Mouse (Mus musculus): ENCODE results near the gene B4galnt2.
"Not testable (repeated sequence)": the region's sequence is repeated elsewhere in the genome, so short reads cannot be mapped to it uniquely, and the experiment has no call there.

B4galnt2 gene

DNA sequence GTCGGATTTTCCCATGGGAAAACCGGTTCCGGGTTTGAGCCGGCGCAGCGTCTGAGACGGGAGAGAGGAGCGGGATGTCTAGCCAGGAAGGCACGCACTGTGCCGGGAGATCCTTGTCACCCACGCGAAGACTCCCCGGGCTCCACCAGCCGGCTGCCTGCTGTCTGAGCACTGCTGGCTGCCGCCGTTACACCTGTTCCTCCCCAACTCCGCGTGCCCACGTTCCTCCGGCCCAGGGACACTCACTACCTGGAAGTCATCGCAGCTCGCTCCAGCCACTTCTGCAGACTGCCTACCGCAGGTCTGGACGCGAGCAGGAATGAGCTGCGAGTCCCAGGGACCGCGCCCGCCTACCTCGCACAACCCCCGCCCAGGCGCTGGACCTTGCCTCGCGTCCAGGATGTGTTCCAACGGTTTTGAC is at the start of gene B4galnt2:
TSS of gene B4galnt2 (minus strand) at position 321 of the 421 bp plus-strand sequence.
- peak; percentile 76 for DNase-seq (ENCODE audit: low spot score)

- DNase-seq (ENCODE audit: low spot score): no peak
Observed at GRCm38 (mm10) chr11:95963304-95963703, 48.6 kb upstream of the B4galnt2 start.

DNA sequence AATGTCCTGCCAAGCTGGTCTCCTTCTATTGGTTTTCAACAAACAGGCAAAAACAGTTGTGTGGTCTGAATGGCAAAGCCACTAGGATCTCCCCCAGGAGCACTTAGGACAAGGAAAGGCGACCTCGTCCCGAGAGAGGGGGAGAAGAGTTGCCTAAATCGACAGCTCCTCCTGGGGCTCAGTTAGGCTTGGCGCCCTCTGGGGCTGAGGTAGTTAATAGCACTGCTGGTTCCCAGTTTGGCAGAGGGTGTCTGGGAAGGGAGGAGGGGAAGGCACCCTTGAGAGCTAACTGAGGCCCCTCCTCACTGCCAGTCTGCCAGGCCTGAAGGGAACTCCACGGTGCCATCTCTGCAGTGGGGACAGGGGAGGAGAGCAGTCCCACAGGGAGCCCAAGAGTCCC is 44.5 kb upstream of the B4galnt2 start:
- DNase-seq (ENCODE audit: low spot score): no peak

DNA sequence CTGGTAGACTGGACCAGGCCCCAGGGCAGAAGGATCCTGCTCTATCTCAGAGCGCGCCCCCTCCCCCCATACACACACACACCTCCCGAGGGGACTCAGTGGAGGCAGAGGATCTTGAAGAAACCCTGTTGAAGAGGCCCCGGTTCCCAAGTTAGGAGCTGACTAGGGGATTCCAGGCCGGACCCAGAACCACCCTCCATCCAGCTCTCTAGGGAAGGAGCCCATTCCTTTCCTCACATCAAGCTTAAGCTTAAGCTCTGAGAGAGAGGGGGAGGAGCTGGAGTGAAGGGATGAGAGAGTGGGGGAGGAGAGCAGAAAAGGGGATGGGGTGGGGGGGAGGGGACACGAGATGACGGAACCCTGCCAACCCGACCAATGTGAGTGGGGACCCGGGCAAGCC is 43.6 kb upstream of the B4galnt2 start:
- DNase-seq (ENCODE audit: low spot score): no peak

DNA sequence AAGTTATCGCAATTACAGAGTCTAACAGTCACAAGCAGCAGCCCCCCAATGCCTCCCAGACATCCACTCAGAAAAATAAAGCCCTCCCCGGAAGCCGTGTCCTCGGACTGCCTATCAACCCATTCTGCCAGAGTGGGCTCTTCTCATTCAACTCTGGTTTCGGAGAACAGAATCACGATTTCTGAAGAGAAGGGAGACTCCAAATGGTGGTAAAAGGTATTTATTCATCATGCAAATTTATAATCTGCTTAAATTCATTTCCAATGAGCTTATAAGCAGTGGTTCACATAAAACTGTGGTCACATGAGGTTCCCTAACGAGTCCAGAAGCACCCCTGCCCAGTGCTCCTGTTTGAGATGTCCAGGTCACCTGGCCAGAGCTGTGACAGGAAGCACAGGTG is 42.7 kb upstream of the B4galnt2 start:
- DNase-seq (ENCODE audit: low spot score): no peak

- DNase-seq (ENCODE audit: low spot score): no peak
Observed at GRCm38 (mm10) chr11:95953313-95953712, 38.6 kb upstream of the B4galnt2 start.

DNA sequence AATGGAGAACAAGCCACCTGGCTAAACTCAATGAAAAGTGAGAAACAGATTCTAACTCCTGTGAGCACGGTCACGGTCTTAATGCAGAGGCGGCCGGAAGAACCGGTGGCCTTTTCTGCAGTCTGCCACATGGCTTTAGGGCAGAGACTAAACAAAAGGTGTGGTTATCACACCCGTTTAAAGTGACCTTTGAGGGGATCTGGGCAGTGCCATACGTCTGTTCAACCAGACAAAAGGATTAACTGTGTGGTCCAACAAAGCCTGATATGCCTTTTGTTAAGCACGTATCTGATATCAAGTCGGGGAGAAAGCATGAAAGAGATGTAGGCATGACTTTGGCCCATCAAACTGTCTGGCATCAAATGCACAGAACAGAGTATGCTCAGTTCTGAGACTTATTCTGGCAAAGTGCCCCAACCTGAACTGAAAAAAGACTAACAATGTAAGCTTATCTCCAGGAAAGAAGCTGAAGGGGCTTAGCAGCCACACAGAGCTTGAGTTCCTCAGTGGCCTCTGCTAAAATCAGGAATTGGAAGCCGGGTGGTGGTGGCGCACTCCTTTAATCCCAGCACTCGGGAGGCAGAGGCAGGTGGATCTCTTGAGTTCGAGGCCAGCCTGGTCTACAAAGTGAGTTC is 31.3 kb upstream of the B4galnt2 start:
- no peak for DNase-seq (ENCODE audit: low spot score)

DNA sequence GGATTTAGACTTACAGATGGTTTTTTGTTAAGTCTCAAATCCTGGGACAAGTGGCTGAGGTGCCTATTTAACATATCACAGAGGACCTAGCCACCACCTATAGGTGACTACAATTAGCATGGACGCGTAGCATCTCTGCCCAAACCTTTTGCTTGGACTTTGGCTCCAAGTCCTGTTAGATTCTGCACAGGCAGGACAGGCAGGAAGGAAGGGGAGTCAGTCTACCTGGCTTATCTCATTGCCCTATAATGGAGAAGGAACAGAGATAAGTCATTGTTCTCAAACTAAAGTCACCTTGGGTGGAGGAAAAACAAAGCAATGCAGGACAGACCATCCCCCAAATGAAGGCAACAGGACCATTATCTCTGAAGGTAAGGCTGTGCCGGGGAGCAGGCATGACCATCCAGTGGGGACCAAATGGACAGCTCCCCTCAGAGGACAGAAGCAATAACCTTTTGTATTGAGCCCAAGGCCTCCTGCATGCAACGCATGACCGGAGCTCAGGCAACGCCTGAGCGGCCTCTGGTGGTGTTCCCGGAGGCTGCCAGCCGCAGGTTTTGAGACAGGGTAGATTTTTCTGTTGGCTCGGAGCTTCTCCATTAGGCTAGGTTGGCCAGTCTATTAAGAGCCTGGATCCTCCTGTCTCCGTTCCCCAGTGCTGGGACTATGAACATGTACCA is 25.3 kb upstream of the B4galnt2 start:
- peak; percentile 64 for DNase-seq (ENCODE audit: low spot score)

DNA sequence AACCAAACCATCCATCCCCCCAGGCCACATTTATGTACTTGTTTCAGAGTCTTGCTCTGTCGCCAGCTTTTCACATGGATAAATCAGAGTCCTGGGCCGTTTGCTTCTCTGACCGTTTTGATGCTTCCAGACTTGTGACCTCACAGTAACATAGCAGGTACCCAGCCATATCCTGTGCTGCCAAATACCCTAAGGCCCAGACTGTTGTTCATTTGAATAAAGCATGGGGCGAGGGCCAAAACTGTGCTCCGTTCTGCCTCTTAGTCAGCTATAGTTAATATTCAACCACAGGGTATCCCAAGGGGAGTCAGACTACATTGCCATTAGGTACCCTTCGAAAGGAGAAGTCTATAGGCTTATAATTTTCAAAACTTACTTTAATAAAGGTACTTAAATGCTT is 21.7 kb upstream of the B4galnt2 start:
- no peak for DNase-seq (ENCODE audit: low spot score)

- not testable (repeated sequence) for DNase-seq (ENCODE audit: low spot score)
Observed at GRCm38 (mm10) chr11:95932168-95932567, 17.5 kb upstream of the B4galnt2 start.

DNA sequence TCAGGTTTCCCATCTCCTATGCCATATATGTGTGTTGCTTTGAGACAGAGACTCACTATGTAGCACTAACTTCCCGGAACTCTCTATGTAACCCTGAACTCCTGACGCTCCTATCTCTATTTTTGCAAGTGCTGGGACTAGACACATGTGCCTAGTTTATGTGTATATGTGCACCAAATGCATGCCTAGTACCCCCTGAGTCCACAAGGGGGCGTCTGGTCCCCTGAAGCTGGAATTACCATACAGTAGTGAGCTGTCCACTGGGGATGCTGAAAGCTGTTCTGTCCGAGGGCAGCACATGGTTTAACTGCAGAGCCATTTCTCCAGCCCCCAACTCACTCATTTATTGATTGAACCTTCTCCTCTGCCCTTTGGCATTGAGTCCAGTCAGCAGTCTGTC is 11.7 kb upstream of the B4galnt2 start:
- no peak for DNase-seq (ENCODE audit: low spot score)

- DNase-seq (ENCODE audit: low spot score): no peak
Observed at GRCm38 (mm10) chr11:95925976-95926375, 11.3 kb upstream of the B4galnt2 start.

DNA sequence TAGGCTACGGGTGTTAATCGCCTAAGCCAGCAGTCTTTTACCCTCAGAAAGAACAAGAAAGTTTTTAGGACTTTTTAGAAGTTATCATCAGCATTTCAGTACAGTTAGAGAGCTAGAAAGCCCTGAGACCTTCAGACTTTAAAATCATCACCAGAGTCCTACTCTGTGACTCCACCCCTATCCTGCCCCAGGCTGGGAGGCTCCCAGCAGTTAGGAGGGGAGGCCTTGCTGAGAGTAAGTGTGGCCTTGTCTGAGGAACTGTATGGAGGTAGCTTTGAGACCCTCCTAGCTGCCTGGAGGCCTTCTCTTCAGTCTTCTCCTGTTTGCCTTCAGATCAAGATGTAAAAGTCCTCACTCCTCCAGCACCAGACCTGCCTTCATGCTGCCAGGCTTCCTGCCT is 9.5 kb upstream of the B4galnt2 start:
- no peak for DNase-seq (ENCODE audit: low spot score)

GRCm38 (mm10) chr11:95923477-95923876 is 8.8 kb upstream of the B4galnt2 start:
- not testable (repeated sequence) for DNase-seq (ENCODE audit: low spot score)

DNA sequence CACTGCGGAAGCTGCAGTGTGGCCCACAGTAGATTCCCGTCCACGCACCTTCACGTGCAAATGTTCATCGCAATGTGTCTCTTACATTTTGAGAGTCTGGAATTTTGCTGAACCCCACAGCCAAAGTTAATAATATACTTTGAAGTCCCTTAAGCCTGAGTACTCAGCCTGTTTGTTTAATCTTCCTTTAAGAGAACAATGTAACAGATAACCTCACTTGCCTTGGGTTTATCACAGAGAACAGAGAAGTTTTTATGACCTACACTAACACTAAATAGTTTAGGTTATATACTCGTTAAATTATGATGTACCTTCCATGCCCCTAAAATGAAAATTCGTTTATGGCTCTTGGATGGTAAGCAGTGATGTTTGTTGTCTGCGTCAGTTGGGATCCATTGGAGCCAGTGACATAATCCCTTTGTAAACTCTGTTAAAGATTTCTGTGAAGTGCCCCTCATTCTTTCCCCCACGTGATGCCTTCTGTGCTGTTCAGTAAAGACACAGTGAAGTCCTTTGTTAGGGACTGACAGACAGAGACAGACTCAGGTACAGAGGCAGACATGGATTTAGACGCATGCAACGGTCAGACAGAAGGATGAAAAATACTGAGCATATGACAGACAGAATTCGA is 7.4 kb upstream of the B4galnt2 start:
- DNase-seq (ENCODE audit: low spot score): peak; percentile 78

- no peak for DNase-seq (ENCODE audit: low spot score)
Observed at GRCm38 (mm10) chr11:95916426-95916825, 1.7 kb upstream of the B4galnt2 start.

DNA sequence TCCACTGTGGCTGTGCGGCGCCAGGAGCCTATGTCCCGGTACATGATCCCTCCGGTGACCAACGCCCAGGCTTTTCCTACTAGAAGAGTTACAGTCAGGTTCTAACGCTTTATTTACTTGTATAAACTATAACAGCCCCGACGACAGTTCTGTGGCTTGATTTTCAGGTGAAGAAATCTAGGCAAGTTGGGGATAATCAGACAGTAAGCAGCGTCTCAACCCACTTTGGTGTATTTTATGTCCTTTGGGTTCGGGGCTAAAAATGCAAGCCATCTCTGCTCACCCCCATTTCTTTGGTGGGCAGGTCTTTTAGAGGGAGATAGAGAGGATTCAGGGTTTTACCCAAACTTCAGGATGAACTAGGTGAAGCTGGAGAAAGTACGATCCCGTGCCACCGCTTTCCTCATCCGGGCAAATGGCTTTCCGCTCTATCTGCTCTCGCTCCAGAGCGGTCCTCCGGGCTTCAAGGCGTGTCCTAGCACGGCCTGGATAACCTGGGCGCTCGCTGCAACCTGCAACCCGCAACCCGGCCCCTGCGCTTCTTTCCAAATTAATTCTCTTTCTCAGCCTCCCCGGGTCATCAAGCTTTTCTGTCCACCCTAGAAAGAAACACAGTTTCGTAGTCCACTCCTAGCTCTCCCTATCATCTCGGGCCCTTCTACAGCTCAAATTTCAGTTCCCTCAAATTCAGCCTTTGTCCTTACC is 467 bp upstream of the B4galnt2 start:
- peak; percentile 53 for DNase-seq (ENCODE audit: low spot score)

GRCm38 (mm10) chr11:95913959-95914566 is 628 bp downstream of the B4galnt2 start:
- no peak for DNase-seq (ENCODE audit: low spot score)

GRCm38 (mm10) chr11:95911579-95911978 is 3.1 kb downstream of the B4galnt2 start:
- peak; percentile 79 for DNase-seq (ENCODE audit: low spot score)

DNA sequence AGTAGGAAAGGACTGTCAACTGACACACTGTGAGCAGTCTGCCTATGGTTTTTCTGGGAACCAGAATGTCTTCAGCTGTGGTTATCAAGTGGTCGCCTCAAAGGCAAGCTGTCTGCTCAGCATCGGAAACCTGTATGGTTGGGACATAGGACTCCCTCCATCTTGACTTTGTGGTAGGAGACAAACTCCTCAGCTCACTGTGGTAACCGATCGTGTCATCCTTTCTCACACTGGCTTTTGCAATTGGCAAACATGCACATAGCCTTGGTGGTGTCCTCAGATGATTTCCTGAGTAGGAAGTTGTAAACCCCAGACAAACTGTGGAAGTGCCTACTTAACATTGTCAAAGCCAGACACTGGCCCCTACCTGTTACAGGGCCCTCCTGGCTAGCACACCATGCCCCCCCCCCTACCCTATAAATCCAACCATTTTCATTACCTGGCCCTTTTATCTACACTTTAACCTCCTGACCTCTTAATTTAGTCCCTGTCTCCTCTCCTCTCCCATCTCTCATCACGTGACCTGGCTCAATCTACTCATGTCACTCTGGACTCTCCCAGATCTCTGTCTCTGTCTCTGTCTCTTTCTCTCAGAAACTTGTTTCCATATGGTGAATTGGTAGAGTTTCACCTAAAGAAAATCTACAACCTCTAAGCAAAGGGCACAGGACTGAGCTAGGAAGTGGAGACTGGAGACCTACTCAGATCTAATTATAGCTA is 6.7 kb downstream of the B4galnt2 start:
- no peak for DNase-seq (ENCODE audit: low spot score)

- no peak for DNase-seq (ENCODE audit: low spot score)
Observed at GRCm38 (mm10) chr11:95904290-95904689, 10.4 kb downstream of the B4galnt2 start.

Data from yolk sac, embryonic 10.5 days (tissue).